Mouse (Mus musculus) heart, postnatal 0 days (tissue): ENCODE data around the gene Fn3k.
A peak's percentile ranks its signal among the peaks of the same experiment; 100 is the strongest.

ENCODE experiments used
- CTCF ChIP-seq: IDR thresholded peaks from 2 replicates; pipeline ENCODE4 v1.5.1; 2016; ENCODE audit warnings: antibody characterized with exemption, control low read depth, low read depth
- EP300 ChIP-seq: IDR thresholded peaks from 2 replicates; pipeline ENCODE4 v1.6.1; 2016; ENCODE audit warnings: antibody characterized with exemption, low read depth

DNA sequence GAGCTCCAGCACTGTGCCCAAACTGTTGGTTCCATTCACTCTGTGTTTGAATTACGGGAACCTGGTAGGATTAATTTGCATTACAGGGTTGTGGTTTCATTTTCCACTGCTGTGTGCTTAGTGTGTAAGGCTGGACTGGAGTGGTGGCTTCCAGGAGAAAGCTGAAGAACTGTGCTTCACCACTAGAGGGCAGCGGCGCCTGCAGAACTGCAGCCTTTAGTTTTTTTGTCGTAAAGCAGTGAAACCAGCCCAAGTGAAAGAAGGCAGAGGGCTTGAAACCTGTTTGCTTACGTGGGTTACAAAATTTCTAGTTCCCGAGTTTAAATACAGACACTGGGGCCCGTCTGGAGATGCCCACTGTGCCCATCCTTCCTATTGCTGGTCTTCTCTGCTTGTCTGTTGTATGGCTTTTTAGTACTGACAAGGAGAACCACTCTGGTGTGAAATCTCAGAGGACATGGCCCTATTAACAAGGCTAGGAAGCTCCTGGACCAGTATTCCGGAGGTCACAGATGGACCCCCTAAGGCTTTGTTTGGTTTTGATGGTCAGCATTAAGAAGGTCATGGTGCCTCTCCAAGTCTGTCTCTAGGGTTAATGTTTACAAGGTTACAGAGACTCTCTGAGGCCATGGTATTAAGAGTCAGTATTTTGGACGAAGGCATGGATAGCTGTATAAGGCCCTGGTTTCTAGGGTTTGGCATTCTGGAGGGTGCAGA, 41.1 kb downstream of the Fn3k start:
- TF ChIP-seq CTCF, result peak; percentile 90
- TF ChIP-seq EP300, result no peak
